In the genomic region with DNA sequence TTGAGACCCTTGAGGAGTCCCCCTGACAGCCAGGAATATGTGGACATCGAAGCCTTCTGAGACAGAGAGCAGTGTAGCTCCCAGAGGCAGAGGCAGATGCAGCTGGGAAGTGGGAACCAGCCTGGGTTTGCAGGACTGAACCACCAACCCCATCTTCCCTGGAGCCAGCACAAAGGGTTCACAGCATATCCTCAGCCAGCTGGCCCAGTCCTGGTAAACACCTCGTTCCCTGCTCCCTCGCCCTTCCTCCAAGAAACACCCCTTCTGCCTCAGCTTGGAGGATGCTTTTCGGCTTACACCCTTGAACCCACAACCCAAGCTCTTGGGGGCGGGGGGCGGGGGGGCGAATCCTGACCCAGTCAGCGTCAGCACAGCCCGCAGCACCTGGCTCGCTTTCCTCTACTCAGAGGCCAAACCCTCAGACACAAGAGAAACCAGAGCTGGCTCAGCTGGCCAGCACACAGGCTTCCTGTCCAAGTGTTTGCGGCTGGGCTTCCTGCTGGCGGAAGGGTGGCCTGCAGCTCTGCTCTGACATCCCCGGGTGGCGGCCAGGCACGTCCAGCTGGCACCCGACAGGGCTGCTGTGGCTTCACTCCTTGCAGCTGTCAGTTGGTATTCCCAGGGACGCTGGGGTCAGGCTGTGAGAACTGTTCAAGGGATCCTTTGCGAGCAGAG, we compare ENCODE assay signal across 8 mouse cellular contexts.
DNase-seq lines count a peak whose midpoint lies in the region; ATAC-seq and TF ChIP-seq lines count a peak whose summit lies in the region.

No protein-coding gene starts in this region.

- WGBS in forebrain, postnatal 0 days, result 22% methylated on average over 18 of the region's 18 CpGs
- 17% methylated on average over 18 of the region's 18 CpGs for WGBS in liver, embryonic 15.5 days (ENCODE audit: insufficient replicate concordance)

- no peak overlapping the region for H3K4me2 ChIP-seq in forebrain, postnatal 0 days (ENCODE audit: low read depth)
- no peak overlapping the region for H3K4me2 ChIP-seq in liver, embryonic 15.5 days

- intact Hi-C loops in heart, postnatal 25 days (cut with DNase I), result no loop called here

- H3K4me3 ChIP-seq in forebrain, postnatal 0 days (ENCODE audit: low read depth, low read length), result no peak overlapping the region
- H3K4me3 ChIP-seq in liver, embryonic 15.5 days (replicated peaks), result no peak overlapping the region

- 0 out of 2 replicates have a peak overlapping the region, but pooled peaks have one; percentile 35 for H3K27ac ChIP-seq in forebrain, postnatal 0 days (ENCODE audit: low read depth, low read length)
- no peak overlapping the region for H3K27ac ChIP-seq in liver, embryonic 15.5 days (replicated peaks)

- ATAC-seq in forebrain, postnatal 0 days, result peak; percentile 62
- 0 out of 2 replicates have a peak, but pooled peaks have one; percentile 16 for ATAC-seq in liver, embryonic 15.5 days (ENCODE audit: insufficient read depth)

- no peaks in the 10 kb centered on the region for H3K36me3 ChIP-seq in forebrain, postnatal 0 days (ENCODE audit: insufficient read depth)
- no peaks in the 10 kb centered on the region for H3K36me3 ChIP-seq in liver, embryonic 15.5 days (replicated peaks)

- no peaks in the 10 kb centered on the region for H3K9me3 ChIP-seq in forebrain, postnatal 0 days (ENCODE audit: low read length)
- no peaks in the 10 kb centered on the region for H3K9me3 ChIP-seq in liver, embryonic 15.5 days (replicated peaks)

- H3K27me3 ChIP-seq in forebrain, postnatal 0 days (ENCODE audit: insufficient read depth, low read length), result 0 out of 2 replicates have a peak, but pooled peaks cover 3% of the 10 kb centered on the region
- H3K27me3 ChIP-seq in liver, embryonic 15.5 days, result peaks cover 21% of the 10 kb centered on the region

- no peaks in the 10 kb centered on the region for H3K4me1 ChIP-seq in forebrain, postnatal 0 days (ENCODE audit: insufficient read depth)
- H3K4me1 ChIP-seq in liver, embryonic 15.5 days (replicated peaks), result peaks cover 44% of the 10 kb centered on the region

- H3K9ac ChIP-seq in forebrain, postnatal 0 days, result no peak overlapping the region
- no peak overlapping the region for H3K9ac ChIP-seq in liver, embryonic 15.5 days

- peak; percentile 32 for DNase-seq in urinary bladder, postnatal 25 days (ENCODE audit: low spot score)
- DNase-seq in urinary bladder, adult 2 months (ENCODE audit: low spot score), result no peak
- peak; percentile 54 for DNase-seq in forebrain, postnatal 0 days
- peak; percentile 88 for DNase-seq in heart, postnatal 25 days (ENCODE audit: low spot score)
- peak; percentile 83 to 87 for DNase-seq in kidney, postnatal 36 days
- DNase-seq in naive thymus-derived CD4-positive, alpha-beta T cell, adult 2 months (ENCODE audit: low read depth), result peak; percentile 25
- peak; percentile 42 for DNase-seq in thymus, postnatal 4 days

- no peak for TF ChIP-seq CTCF in forebrain, postnatal 0 days (IDR thresholded peaks at IDR 0.05; ENCODE audit: low read depth)
